Mouse (Mus musculus) testis, postnatal 10 days (tissue): ENCODE results near the gene Ncln.

Experiments
- DNase-seq: peaks from one replicate; pipeline ENCODE4 v3.0.0; 2021; ENCODE audit warnings: low spot score

Gene Ncln

GRCm38 (mm10) chr10:81489941-81490340 lies 6.3 kb downstream of the Ncln start:
- no peak for DNase-seq

GRCm38 (mm10) chr10:81488081-81488480 lies 8.1 kb downstream of the Ncln start:
- no peak for DNase-seq

- DNase-seq: no peak
Observed at GRCm38 (mm10) chr10:81486496-81486895, 9.7 kb downstream of the Ncln start.

- no peak for DNase-seq
Observed at GRCm38 (mm10) chr10:81485479-81486018, 10.6 kb downstream of the Ncln start.

- DNase-seq: no peak
Observed at GRCm38 (mm10) chr10:81485060-81485449, 11.1 kb downstream of the Ncln start.

GRCm38 (mm10) chr10:81484441-81485059 lies 11.6 kb downstream of the Ncln start:
- DNase-seq: no peak

GRCm38 (mm10) chr10:81483983-81484382 lies 12.2 kb downstream of the Ncln start:
- no peak for DNase-seq

- DNase-seq: peak; percentile 72
Observed at GRCm38 (mm10) chr10:81482533-81482889, 13.7 kb downstream of the Ncln start, which contains the start of gene Celf5. Celf5 (minus strand) TSS chr10:81482709.

GRCm38 (mm10) chr10:81481605-81482532 lies 14.3 kb downstream of the Ncln start:
- no peak for DNase-seq

GRCm38 (mm10) chr10:81474461-81474860 lies 21.7 kb downstream of the Ncln start:
- no peak for DNase-seq

- no peak for DNase-seq
Observed at GRCm38 (mm10) chr10:81473003-81473451, 23.2 kb downstream of the Ncln start.

- no peak for DNase-seq
Observed at GRCm38 (mm10) chr10:81472403-81473002, 23.7 kb downstream of the Ncln start.

GRCm38 (mm10) chr10:81470454-81470853 lies 25.7 kb downstream of the Ncln start:
- DNase-seq: no peak

GRCm38 (mm10) chr10:81469253-81469652 lies 26.9 kb downstream of the Ncln start:
- DNase-seq: no peak

GRCm38 (mm10) chr10:81467670-81468235 lies 28.4 kb downstream of the Ncln start:
- DNase-seq: peak; percentile 38

- peak; percentile 38 for DNase-seq
Observed at GRCm38 (mm10) chr10:81466881-81467280, 29.3 kb downstream of the Ncln start.

- no peak for DNase-seq
Observed at GRCm38 (mm10) chr10:81466066-81466465, 30.1 kb downstream of the Ncln start.

- peak; percentile 44 for DNase-seq
Observed at GRCm38 (mm10) chr10:81465265-81465645, 30.9 kb downstream of the Ncln start.

GRCm38 (mm10) chr10:81464405-81465264 lies 31.6 kb downstream of the Ncln start:
- DNase-seq: peak; percentile 70

GRCm38 (mm10) chr10:81463531-81463930 lies 32.7 kb downstream of the Ncln start:
- DNase-seq: peak; percentile 33

GRCm38 (mm10) chr10:81462917-81463316 lies 33.3 kb downstream of the Ncln start:
- peak; percentile 37 for DNase-seq
